Mouse (Mus musculus): ENCODE results near the gene Htr2b.

Htr2b gene

GRCm38 (mm10) chr1:86094413-86094812 is 17.4 kb downstream of the Htr2b start:
- DNase-seq (ENCODE audit: low spot score): no peak

- DNase-seq (ENCODE audit: low spot score): no peak
These were observed 35.2 kb downstream of the Htr2b start for GRCm38 (mm10) chr1:86076565-86076964.

DNA sequence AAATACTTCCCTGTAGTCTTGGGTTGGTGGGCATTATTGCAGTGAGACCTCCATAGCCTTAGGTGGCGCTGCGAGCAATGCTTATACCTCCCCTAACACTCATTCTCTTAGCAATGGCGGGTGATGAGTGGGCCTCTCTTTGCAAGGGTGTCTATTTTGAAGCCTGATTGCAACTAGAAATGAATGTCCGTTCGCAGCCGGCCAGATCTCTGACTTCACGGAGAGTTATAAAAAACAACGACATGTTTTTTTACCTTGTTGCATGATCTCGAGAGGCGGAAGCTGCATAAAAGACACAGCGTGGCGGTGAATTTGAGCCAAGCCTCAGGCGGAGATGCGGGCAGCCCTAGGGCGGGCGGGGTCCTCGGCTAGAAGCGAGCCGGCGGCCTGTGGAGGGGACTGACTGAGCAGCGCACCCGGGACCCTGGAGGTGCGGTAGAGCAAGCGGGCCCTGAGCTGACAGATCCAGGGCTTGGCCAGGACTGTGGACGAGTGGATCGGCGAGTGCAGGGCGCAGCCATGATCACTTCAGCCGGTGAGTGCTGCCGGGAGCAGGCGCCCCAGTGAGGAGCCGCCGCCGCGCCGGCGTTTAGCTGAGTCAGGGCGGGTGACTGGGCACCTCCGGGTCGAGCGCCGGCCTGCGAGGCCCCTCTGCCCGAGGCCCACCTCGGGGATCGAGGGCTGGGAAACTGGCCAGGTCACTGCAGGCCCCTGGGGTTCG is 47.3 kb downstream of the Htr2b start, which contains the start of gene Psmd1:
Gene Psmd1, plus strand, starts transcription at position 117 of the 721 bp plus-strand sequence.
- DNase-seq (ENCODE audit: low spot score): peak; percentile 97

GRCm38 (mm10) chr1:86062523-86062922 is 49.2 kb downstream of the Htr2b start:
- DNase-seq (ENCODE audit: low spot score): no peak

DNA sequence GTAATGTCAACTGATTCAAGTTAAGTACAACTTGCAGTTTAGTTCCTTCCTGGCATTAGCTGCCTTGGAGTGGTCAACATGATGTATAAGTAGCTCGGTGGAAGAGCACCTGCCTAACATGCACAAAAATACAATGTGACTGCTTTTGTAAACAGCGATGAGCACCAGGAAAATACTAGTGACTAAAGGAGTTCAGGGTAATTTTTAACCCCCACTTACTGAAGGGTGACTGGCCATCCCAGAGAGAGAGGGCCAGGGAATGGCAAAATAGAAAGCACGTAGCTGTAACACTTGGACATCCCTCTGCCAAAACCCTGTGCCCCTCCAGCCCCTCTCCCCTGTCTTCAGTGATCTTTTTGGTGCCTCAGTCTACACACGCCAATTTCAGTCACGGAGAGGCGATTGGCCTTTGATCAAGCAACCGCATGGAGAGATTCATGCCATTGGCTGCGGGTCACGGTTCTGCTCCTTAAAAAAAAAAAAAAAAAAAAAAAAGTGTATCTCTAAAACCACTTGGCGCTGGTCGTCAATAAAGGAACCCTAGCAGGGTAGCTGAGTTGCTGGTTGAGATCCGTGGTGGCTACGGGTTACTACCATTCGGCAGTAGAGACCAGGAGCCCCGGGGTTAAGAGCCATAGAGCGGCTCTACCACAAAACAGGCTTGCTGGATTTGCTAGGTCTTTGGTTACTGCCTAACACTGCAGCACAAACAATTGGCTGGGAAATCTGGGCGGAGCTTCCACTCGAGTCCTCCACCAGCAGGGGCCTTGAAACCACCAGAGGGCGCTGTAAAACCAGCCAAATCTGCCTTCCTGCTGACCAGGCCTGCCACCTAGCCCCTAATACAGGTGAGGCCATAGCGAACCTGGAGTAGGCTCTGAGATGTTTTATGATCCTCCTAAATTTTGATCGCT is 52.7 kb downstream of the Htr2b start:
- peak; percentile 94 for DNase-seq (ENCODE audit: low spot score)

DNA sequence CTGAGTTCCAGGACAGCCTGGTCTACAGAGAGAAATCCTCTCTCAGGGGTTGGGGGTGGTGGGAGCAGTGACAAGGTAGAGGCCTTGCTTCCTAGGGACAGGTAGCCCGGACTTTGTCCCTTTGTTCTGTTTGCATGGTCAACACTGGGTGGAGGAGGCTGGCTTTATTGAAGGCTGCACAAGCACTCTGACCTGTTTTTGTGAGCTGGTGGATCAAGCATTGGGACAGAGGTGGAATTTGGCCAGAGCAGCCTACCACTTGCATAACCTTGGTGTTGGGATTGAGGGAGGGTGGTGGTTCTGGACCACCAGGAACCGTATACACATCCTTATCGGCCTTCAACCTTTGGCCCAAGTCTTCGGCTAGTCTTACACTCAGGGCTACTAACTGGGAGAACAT is 55.5 kb downstream of the Htr2b start:
- no peak for DNase-seq (ENCODE audit: low spot score)

DNA sequence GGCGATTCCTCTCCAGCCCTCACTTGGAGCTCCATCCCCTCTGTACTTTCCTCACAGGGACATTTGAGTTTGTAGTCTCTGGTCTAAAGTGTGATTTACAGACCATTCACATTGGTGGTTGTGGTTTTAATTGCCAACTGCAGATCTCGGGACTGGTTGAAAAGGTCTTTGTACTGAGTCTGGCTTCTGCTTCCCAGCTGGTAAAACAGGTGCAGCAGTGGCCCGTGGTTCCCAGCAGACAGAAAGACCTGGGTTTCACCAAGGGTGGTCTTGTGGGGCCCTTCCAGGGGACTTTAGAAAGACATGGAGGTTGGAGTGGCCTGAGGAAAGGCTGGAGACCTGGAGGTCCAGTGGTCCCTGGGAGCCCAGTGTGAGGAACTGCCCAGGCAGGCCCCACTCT is 56.8 kb downstream of the Htr2b start:
- DNase-seq (ENCODE audit: low spot score): no peak

DNA sequence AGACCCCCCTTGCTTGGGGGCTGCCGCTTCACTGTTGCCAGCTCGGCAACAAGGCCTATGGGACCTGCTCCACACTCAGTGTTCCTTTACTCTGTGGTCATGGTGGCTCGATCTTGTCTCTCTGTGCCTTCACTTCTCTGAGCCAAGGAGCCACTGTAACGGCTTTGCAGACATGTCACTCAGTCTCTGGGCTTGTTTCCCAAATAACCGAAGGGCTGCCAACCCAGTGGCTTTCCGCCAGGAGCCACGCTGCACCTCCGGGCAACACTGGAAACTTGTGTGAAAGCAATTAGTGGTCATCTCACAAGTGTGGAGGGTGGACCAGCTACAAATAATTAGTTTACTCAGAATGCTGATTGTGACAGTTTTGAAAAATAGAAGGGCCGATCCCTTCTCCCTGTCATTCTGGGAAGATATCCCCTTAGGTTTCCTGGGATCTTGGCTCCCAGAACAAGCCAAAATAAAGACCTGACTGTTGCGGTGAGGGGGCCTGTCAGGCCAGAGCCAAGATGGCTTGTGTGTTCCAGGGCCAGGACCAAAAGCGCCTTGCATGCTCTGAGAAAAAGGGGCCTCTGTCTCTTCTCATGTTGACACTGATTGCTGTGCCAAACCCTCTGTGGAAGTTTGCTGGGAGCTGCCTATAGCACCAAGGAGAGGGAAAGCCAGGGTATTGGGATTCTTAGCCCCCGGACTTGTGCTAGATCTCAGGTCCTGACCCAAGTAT is 58.4 kb downstream of the Htr2b start:
- DNase-seq (ENCODE audit: low spot score): no peak

Data from embryo, embryonic 10 days (tissue).